Mouse (Mus musculus): Measurements from ENCODE around the gene B3gnt3. TPM values are rescaled to one million over a fixed set of nuclear protein-coding genes. Genes with fewer than 3 reads are reported as not detected.

The B3gnt3 gene
- total RNA-seq, 1 experiment = 1.3 TPM

- Histone ChIP-seq H3K4me1 (ENCODE audit: control insufficient read depth in 2 of 2, insufficient read depth in 2 of 2, low read length in 2 of 2, poor library complexity in 1 of 2) (peaks cover 0 to 22% of the 10 kb centered on the region in 2 experiments; a peak in 2 of 4 replicates), H3K9ac (ENCODE audit: insufficient read depth, low read depth, low read length, poor library complexity, severe bottlenecking) (0 out of 2 replicates have a peak overlapping the region, but pooled peaks have one; percentile 13), H3K4me3 (ENCODE audit: insufficient read depth in 1 of 2, low read depth in 1 of 2, low read length in 2 of 2, poor library complexity in 1 of 2, severe bottlenecking in 1 of 2) (peak overlapping the region in 1 of 2 experiments; percentile 13; a peak in 1 of 4 replicates), H3K27ac (ENCODE audit: insufficient read depth, low read depth, low read length, poor library complexity, severe bottlenecking) (no peak overlapping the region), H3K9me3 (ENCODE audit: control insufficient read depth, insufficient read depth, low read depth, low read length) (no peaks in the 10 kb centered on the region), H3K36me3 (ENCODE audit: control insufficient read depth, insufficient read depth, low read length, poor library complexity, severe bottlenecking) (no peaks in the 10 kb centered on the region; the same call in 1 of the 2 replicates)
- no peak for DNase-seq (ENCODE audit: low read depth, low spot score)
- in situ Hi-C loops (cut with MboI; ENCODE audit: low sequenced_read_pairs in 2 of 2, unreplicated experiment in 2 of 2) = no loop called here
- TF ChIP-seq ZNF384 (IDR thresholded peaks at IDR 0.05; ENCODE audit: low read depth, low read length) (no peak), ZC3H11A (IDR thresholded peaks at IDR 0.05; ENCODE audit: borderline replicate concordance, low read depth, low read length) (no peak), CHD2 (IDR thresholded peaks at IDR 0.05; ENCODE audit: low read depth, low read length) (no peak), MAFK (IDR thresholded peaks at IDR 0.05; ENCODE audit: insufficient read depth, low read depth, low read length) (no peak), HCFC1 (IDR thresholded peaks at IDR 0.05; ENCODE audit: borderline replicate concordance, insufficient read depth, low read length) (no peak)
These were observed 43.8 kb downstream of the B3gnt3 start for GRCm38 (mm10) chr8:71657816-71658215.

- Histone ChIP-seq H3K9me3 (ENCODE audit: control insufficient read depth, insufficient read depth, low read depth, low read length) (no peaks in the 10 kb centered on the region), H3K9ac (ENCODE audit: insufficient read depth, low read depth, low read length, poor library complexity, severe bottlenecking) (no peak overlapping the region), H3K27ac (ENCODE audit: insufficient read depth, low read depth, low read length, poor library complexity, severe bottlenecking) (no peak overlapping the region), H3K36me3 (ENCODE audit: control insufficient read depth, insufficient read depth, low read length, poor library complexity, severe bottlenecking) (no peaks in the 10 kb centered on the region; the same call in 1 of the 2 replicates), H3K4me1 (ENCODE audit: control insufficient read depth in 2 of 2, insufficient read depth in 2 of 2, low read length in 2 of 2, poor library complexity in 1 of 2) (peaks cover 0 to 16% of the 10 kb centered on the region in 2 experiments; a peak in 2 of 4 replicates), H3K4me3 (ENCODE audit: insufficient read depth in 1 of 2, low read depth in 1 of 2, low read length in 2 of 2, poor library complexity in 1 of 2, severe bottlenecking in 1 of 2) (peak overlapping the region; percentile 24 to 46; a peak in 2 of 4 replicates)
- in situ Hi-C loops (cut with MboI; ENCODE audit: low sequenced_read_pairs in 2 of 2, unreplicated experiment in 2 of 2) = no loop called here
- TF ChIP-seq HCFC1 (IDR thresholded peaks at IDR 0.05; ENCODE audit: borderline replicate concordance, insufficient read depth, low read length) (no peak), MAFK (IDR thresholded peaks at IDR 0.05; ENCODE audit: insufficient read depth, low read depth, low read length) (no peak)
- no peak for DNase-seq (ENCODE audit: low read depth, low spot score)
These were observed 47.0 kb downstream of the B3gnt3 start for GRCm38 (mm10) chr8:71654600-71654999.

GRCm38 (mm10) chr8:71645510-71645909, 56.1 kb downstream of the B3gnt3 start:
- peaks cover 2% of the 10 kb centered on the region; the same call in 1 of the 2 replicates for H3K36me3 ChIP-seq (ENCODE audit: control insufficient read depth, insufficient read depth, low read length, poor library complexity, severe bottlenecking)
- no peak overlapping the region for H3K9ac ChIP-seq (ENCODE audit: insufficient read depth, low read depth, low read length, poor library complexity, severe bottlenecking)
- H3K9me3 ChIP-seq (ENCODE audit: control insufficient read depth, insufficient read depth, low read depth, low read length) = no peaks in the 10 kb centered on the region
- H3K4me1 ChIP-seq (ENCODE audit: control insufficient read depth in 2 of 2, insufficient read depth in 2 of 2, low read length in 2 of 2, poor library complexity in 1 of 2) = no peaks in the 10 kb centered on the region
- no peak overlapping the region for H3K4me3 ChIP-seq (ENCODE audit: insufficient read depth in 1 of 2, low read depth in 1 of 2, low read length in 2 of 2, poor library complexity in 1 of 2, severe bottlenecking in 1 of 2)
- no peak for DNase-seq (ENCODE audit: low read depth, low spot score)
- TF ChIP-seq MAFK (IDR thresholded peaks at IDR 0.05; ENCODE audit: insufficient read depth, low read depth, low read length) (no peak), CHD2 (IDR thresholded peaks at IDR 0.05; ENCODE audit: low read depth, low read length) (no peak), ZC3H11A (IDR thresholded peaks at IDR 0.05; ENCODE audit: borderline replicate concordance, low read depth, low read length) (no peak), HCFC1 (IDR thresholded peaks at IDR 0.05; ENCODE audit: borderline replicate concordance, insufficient read depth, low read length) (no peak), ZNF384 (IDR thresholded peaks at IDR 0.05; ENCODE audit: low read depth, low read length) (no peak)
- no peak overlapping the region for H3K27ac ChIP-seq (ENCODE audit: insufficient read depth, low read depth, low read length, poor library complexity, severe bottlenecking)
- in situ Hi-C loops (cut with MboI; ENCODE audit: low sequenced_read_pairs in 2 of 2, unreplicated experiment in 2 of 2) = no loop called here

Other genes with a start within 250 kb of the B3gnt3 start
- 11.7 and 12.2 TPM in 2 replicates for gene Abhd8, start 238.1 kb downstream of the B3gnt3 start, total RNA-seq (2012; rRNA removed)
- gene Mrpl34, start 236.8 kb downstream of the B3gnt3 start, total RNA-seq (2012; rRNA removed) = 135 and 148 TPM in 2 replicates
- gene Dda1, start 232.6 kb downstream of the B3gnt3 start, total RNA-seq (2012; rRNA removed) = 60.5 and 65.1 TPM in 2 replicates
- gene Ano8, start 215.8 kb downstream of the B3gnt3 start, total RNA-seq (2012; rRNA removed) = 10.6 and 22.3 TPM in 2 replicates
- 60.4 and 63.8 TPM in 2 replicates for gene Gtpbp3, start 213.7 kb downstream of the B3gnt3 start, total RNA-seq (2012; rRNA removed)
- gene Plvap, start 190.0 kb downstream of the B3gnt3 start, total RNA-seq (2012; rRNA removed) = 2.0 and 2.5 TPM in 2 replicates
- 2.4 and 2.6 TPM in 2 replicates for gene Ccdc194, start 176.1 kb downstream of the B3gnt3 start, total RNA-seq (2012; rRNA removed)
- 135 and 207 TPM in 2 replicates for gene Bst2, start 164.3 kb downstream of the B3gnt3 start, total RNA-seq (2012; rRNA removed)
- gene Mvb12a, start 158.9 kb downstream of the B3gnt3 start, total RNA-seq (2012; rRNA removed) = 50.4 and 58.8 TPM in 2 replicates
- 0.18 and 0.58 TPM in 2 replicates for gene Tmem221, start 142.9 kb downstream of the B3gnt3 start, total RNA-seq (2012; rRNA removed)
- gene Nxnl1, start 135.2 kb downstream of the B3gnt3 start, total RNA-seq (2012; rRNA removed) = not detected in 2 replicates
- gene Slc27a1, start 132.9 kb downstream of the B3gnt3 start, total RNA-seq (2012; rRNA removed) = 24.5 and 45.9 TPM in 2 replicates
- 95.6 and 124 TPM in 2 replicates for gene Pgls, start 109.6 kb downstream of the B3gnt3 start, total RNA-seq (2012; rRNA removed)
- 9.0 and 15.2 TPM in 2 replicates for gene Fam129c, start 104.1 kb downstream of the B3gnt3 start, total RNA-seq (2012; rRNA removed)
- gene Colgalt1, start 90.8 kb downstream of the B3gnt3 start, total RNA-seq (2012; rRNA removed) = 126 and 186 TPM in 2 replicates
- gene Unc13a, start 30.0 kb downstream of the B3gnt3 start, total RNA-seq (2012; rRNA removed) = 3.0 and 9.1 TPM in 2 replicates
- gene Jak3, start 25.5 kb downstream of the B3gnt3 start, total RNA-seq (2012; rRNA removed) = 19.0 and 27.3 TPM in 2 replicates
- gene Insl3, start 12.6 kb downstream of the B3gnt3 start, total RNA-seq (2012; rRNA removed) = 3.0 and 5.1 TPM in 2 replicates
- 21.9 and 45.1 TPM in 2 replicates for gene Fcho1, start 23.9 kb upstream of the B3gnt3 start, total RNA-seq (2012; rRNA removed)
- gene Zfp709, start 180.2 kb upstream of the B3gnt3 start, total RNA-seq (2012; rRNA removed) = 3.2 and 3.9 TPM in 2 replicates
- gene Zfp882, start 206.8 kb upstream of the B3gnt3 start, total RNA-seq (2012; rRNA removed) = 6.7 and 7.1 TPM in 2 replicates
- gene Zfp617, start 206.8 kb upstream of the B3gnt3 start, total RNA-seq (2012; rRNA removed) = 15.1 and 16.0 TPM in 2 replicates
- gene Zfp961, start 249.2 kb upstream of the B3gnt3 start, total RNA-seq (2012; rRNA removed) = 50.8 and 79.0 TPM in 2 replicates

All from ES-E14 (cell line).